Mouse (Mus musculus) E14TG2a.4 (cell line): ENCODE data around the gene Xrcc3.

Experiments
- H3K27me3 ChIP-seq: 2 replicates; pipeline ENCODE4 v1.6.1; 2014; ENCODE audit warnings: low read length, control low read depth; ENCODE audit not compliant: insufficient read depth
- H3K36me3 ChIP-seq: 2 replicates; pipeline ENCODE4 v1.6.1; 2014; ENCODE audit warnings: low read length, control low read depth; ENCODE audit not compliant: insufficient read depth
- H3K4me1 ChIP-seq: replicated peaks from 2 replicates; pipeline ENCODE4 v1.6.1; 2014; ENCODE audit warnings: low read depth, low read length, control low read depth
- H3K4me3 ChIP-seq: replicated peaks from 2 replicates; pipeline ENCODE4 v1.5.1; 2014; ENCODE audit warnings: mild to moderate bottlenecking, low read length
- H3K9me3 ChIP-seq: 2 replicates; pipeline ENCODE4 v1.6.1; 2014; ENCODE audit warnings: low read length, control low read depth
- CTCF ChIP-seq: conservative IDR thresholded peaks from 2 replicates; pipeline ENCODE4 v1.5.1; 2014; ENCODE audit warnings: low read length
- NANOG ChIP-seq: IDR thresholded peaks from 2 replicates; pipeline ENCODE4 v1.6.1; 2014; ENCODE audit warnings: borderline replicate concordance, low read length, mixed read lengths
- POU5F1 ChIP-seq: IDR thresholded peaks from 2 replicates; pipeline ENCODE4 v1.6.1; 2014; ENCODE audit warnings: low read length, borderline replicate concordance

Gene Xrcc3

GRCm38 (mm10) chr12:111777919-111778318 is 35.8 kb downstream of the Xrcc3 start:
- Histone ChIP-seq H3K36me3 (peaks cover 96% of the 10 kb centered on the region), H3K27me3 (no peaks in the 10 kb centered on the region), H3K9me3 (no peaks in the 10 kb centered on the region), H3K4me3 (no peak overlapping the region), H3K4me1 (peaks cover 33% of the 10 kb centered on the region)
- no peak for TF ChIP-seq POU5F1

GRCm38 (mm10) chr12:111774845-111775244 is 38.8 kb downstream of the Xrcc3 start:
- peaks cover 78% of the 10 kb centered on the region for H3K36me3 ChIP-seq
- H3K4me1 ChIP-seq = peaks cover 39% of the 10 kb centered on the region
- H3K9me3 ChIP-seq = no peaks in the 10 kb centered on the region
- no peaks in the 10 kb centered on the region for H3K27me3 ChIP-seq
- TF ChIP-seq NANOG (no peak), POU5F1 (no peak), CTCF (no peak)
- peak overlapping the region; percentile 48; the same call in 1 of the 2 replicates for H3K4me3 ChIP-seq

GRCm38 (mm10) chr12:111774156-111774555 is 39.5 kb downstream of the Xrcc3 start:
- no peaks in the 10 kb centered on the region for H3K9me3 ChIP-seq
- TF ChIP-seq NANOG (no peak), POU5F1 (no peak), CTCF (no peak)
- H3K36me3 ChIP-seq = peaks cover 72% of the 10 kb centered on the region
- peaks cover 46% of the 10 kb centered on the region for H3K4me1 ChIP-seq
- peak overlapping the region; percentile 48 for H3K4me3 ChIP-seq
- no peaks in the 10 kb centered on the region for H3K27me3 ChIP-seq

- H3K4me3 ChIP-seq = no peak overlapping the region
- H3K27me3 ChIP-seq = no peaks in the 10 kb centered on the region
- TF ChIP-seq NANOG (no peak), CTCF (no peak), POU5F1 (no peak)
- peaks cover 74% of the 10 kb centered on the region for H3K4me1 ChIP-seq
- H3K9me3 ChIP-seq = no peaks in the 10 kb centered on the region
- H3K36me3 ChIP-seq = peaks cover 46% of the 10 kb centered on the region
These were observed 43.0 kb downstream of the Xrcc3 start for GRCm38 (mm10) chr12:111770651-111771050.

GRCm38 (mm10) chr12:111769816-111770577 is 43.7 kb downstream of the Xrcc3 start:
- TF ChIP-seq POU5F1 (no peak), CTCF (no peak), NANOG (no peak)
- H3K36me3 ChIP-seq = peaks cover 39% of the 10 kb centered on the region
- H3K27me3 ChIP-seq = no peaks in the 10 kb centered on the region
- H3K4me3 ChIP-seq = no peak overlapping the region
- H3K4me1 ChIP-seq = peaks cover 77% of the 10 kb centered on the region
- no peaks in the 10 kb centered on the region for H3K9me3 ChIP-seq

GRCm38 (mm10) chr12:111769306-111769705 is 44.4 kb downstream of the Xrcc3 start:
- peaks cover 33% of the 10 kb centered on the region for H3K36me3 ChIP-seq
- H3K27me3 ChIP-seq = no peaks in the 10 kb centered on the region
- H3K4me3 ChIP-seq = no peak overlapping the region
- peaks cover 75% of the 10 kb centered on the region for H3K4me1 ChIP-seq
- peak; percentile 42; the same call in 1 of the 2 replicates for TF ChIP-seq CTCF
- peak; percentile 83 for TF ChIP-seq NANOG
- no peak for TF ChIP-seq POU5F1
- no peaks in the 10 kb centered on the region for H3K9me3 ChIP-seq

- Histone ChIP-seq H3K4me3 (no peak overlapping the region), H3K36me3 (peaks cover 30% of the 10 kb centered on the region), H3K4me1 (peaks cover 73% of the 10 kb centered on the region), H3K27me3 (no peaks in the 10 kb centered on the region), H3K9me3 (no peaks in the 10 kb centered on the region)
- TF ChIP-seq POU5F1 (no peak), NANOG (no peak), CTCF (no peak)
These were observed 45.2 kb downstream of the Xrcc3 start for GRCm38 (mm10) chr12:111768322-111768928.

- Histone ChIP-seq H3K36me3 (peaks cover 23% of the 10 kb centered on the region), H3K9me3 (no peaks in the 10 kb centered on the region), H3K27me3 (no peaks in the 10 kb centered on the region), H3K4me3 (peak overlapping the region; percentile 29), H3K4me1 (peaks cover 88% of the 10 kb centered on the region)
- no peak; the same call in 1 of the 2 replicates for TF ChIP-seq NANOG
These were observed 47.1 kb downstream of the Xrcc3 start for GRCm38 (mm10) chr12:111766313-111767236.
